Mouse (Mus musculus) lung, adult 2 months (tissue): ENCODE measurements at regions not wholly inside any gene's neighbourhood (a gene's known extent, or its start where the extent isn't known, plus 50 kb on each side); places are given as distances from the start of the nearest gene placed in this dataset.

Source experiments
- CTCF ChIP-seq: fragments of 200-500 bp; IDR thresholded peaks from 2 replicates; pipeline ENCODE4 v1.5.1; 2011; ENCODE audit warnings: mild to moderate bottlenecking, low read length, control low read depth; ENCODE audit not compliant: insufficient read depth
- POLR2A ChIP-seq: fragments of 200-500 bp; IDR thresholded peaks from 2 replicates; pipeline ENCODE4 v1.6.1; 2011; ENCODE audit warnings: low read depth, mild to moderate bottlenecking, control low read depth, low read length, borderline replicate concordance; ENCODE audit errors: extremely low read depth

GRCm38 (mm10) chr14:123192574-123192973 is 208.7 kb upstream of the Tmtc4 start:
- TF ChIP-seq CTCF (no peak), POLR2A (no peak)
